ENCODE assay signal across 14 mouse cellular contexts in genomic region chr3:90583893-90584292, GRCm38 (mm10). TPM values are rescaled to one million over a fixed set of nuclear protein-coding genes. Genes with fewer than 3 reads are reported as not detected.
DNase-seq lines count a peak whose midpoint lies in the region; ATAC-seq and TF ChIP-seq lines count a peak whose summit lies in the region.
"Had no signal": no experiment of that assay in that cellular context is flagged by ENCODE, and none has a peak within 500 bp of the region (broad histone marks: within the 10 kb centered on the region; RNA-seq: fewer than 3 reads in every experiment).

No protein-coding gene starts in this region.

- no peaks in the 10 kb centered on the region for H3K79me2 ChIP-seq in CH12.LX (replicated peaks; ENCODE audit: control insufficient read depth, extremely low read depth, insufficient read depth, poor library complexity, severe bottlenecking)

- no peak for TF ChIP-seq RAD21 in CH12.LX (IDR thresholded peaks at IDR 0.05; ENCODE audit: low read depth, low read length)

- no peak overlapping the region for H3K4me3 ChIP-seq in heart, embryonic 12.5 days
- no peak overlapping the region for H3K4me3 ChIP-seq in CH12.LX (replicated peaks in 1 of 3; ENCODE audit: low read depth in 2 of 3, low read length in 2 of 3, poor library complexity in 1 of 3)
- H3K4me3 ChIP-seq in embryonic facial prominence, embryonic 15.5 days (replicated peaks): no peak overlapping the region
- H3K4me3 ChIP-seq in intestine, postnatal 0 days (ENCODE audit: low read depth, low read length): no peak overlapping the region
- H3K4me3 ChIP-seq: forebrain, embryonic 13.5 days; liver, embryonic 12.5 days had no signal

- peaks cover 26% of the 10 kb centered on the region for H3K4me1 ChIP-seq in heart, embryonic 12.5 days (replicated peaks)
- peaks cover 23 to 50% of the 10 kb centered on the region in 2 experiments for H3K4me1 ChIP-seq in CH12.LX (ENCODE audit: control insufficient read depth in 1 of 2, insufficient read depth in 2 of 2)
- H3K4me1 ChIP-seq in embryonic facial prominence, embryonic 15.5 days: peaks cover 42% of the 10 kb centered on the region
- H3K4me1 ChIP-seq in intestine, postnatal 0 days (replicated peaks; ENCODE audit: control insufficient read depth, insufficient read depth, low read length): peaks cover 7% of the 10 kb centered on the region
- H3K4me1 ChIP-seq: forebrain, embryonic 13.5 days; liver, embryonic 12.5 days had no signal

- TF ChIP-seq CTCF in CH12.LX (conservative IDR thresholded peaks at IDR 0.05 in 1 of 2, IDR thresholded peaks at IDR 0.05 in 1 of 2; ENCODE audit: low read depth in 2 of 2, low read length in 2 of 2): no peak
- no peak for TF ChIP-seq CTCF in intestine, postnatal 0 days (IDR thresholded peaks at IDR 0.05; ENCODE audit: low read depth)

- peak; percentile 66 for DNase-seq in heart, adult 8-10 months (ENCODE audit: low spot score)
- DNase-seq in CH12.LX (ENCODE audit: extremely low read depth): peak; percentile 34
- DNase-seq in spleen, postnatal 4 days (ENCODE audit: low spot score in 2 of 2): no peak
- no peak for DNase-seq in adipocyte (ENCODE audit: low spot score)

- TF ChIP-seq EP300 in CH12.LX (IDR thresholded peaks at IDR 0.05; ENCODE audit: low read length): no peak

- ATAC-seq in heart, embryonic 12.5 days (ENCODE audit: insufficient number of reproducible peaks, low FRiP score): no peak
- no peak for ATAC-seq in embryonic facial prominence, embryonic 15.5 days (ENCODE audit: insufficient number of reproducible peaks, low FRiP score, low TSS enrichment, low read depth)
- ATAC-seq in intestine, postnatal 0 days: 0 out of 2 replicates have a peak, but pooled peaks have one; percentile 18
- ATAC-seq: forebrain, embryonic 13.5 days; liver, embryonic 12.5 days had no signal

- H3K4me2 ChIP-seq in heart, embryonic 12.5 days: no peak overlapping the region
- no peak overlapping the region for H3K4me2 ChIP-seq in CH12.LX (ENCODE audit: insufficient read depth, low read depth, poor library complexity, severe bottlenecking)
- H3K4me2 ChIP-seq in embryonic facial prominence, embryonic 15.5 days (replicated peaks): no peak overlapping the region
- no peak overlapping the region for H3K4me2 ChIP-seq in intestine, postnatal 0 days (replicated peaks; ENCODE audit: low read depth)
- H3K4me2 ChIP-seq: forebrain, embryonic 13.5 days; liver, embryonic 12.5 days had no signal

- no peaks in the 10 kb centered on the region for H3K27me3 ChIP-seq in heart, embryonic 12.5 days (replicated peaks)
- H3K27me3 ChIP-seq in CH12.LX (replicated peaks): no peaks in the 10 kb centered on the region
- no peaks in the 10 kb centered on the region for H3K27me3 ChIP-seq in embryonic facial prominence, embryonic 15.5 days
- H3K27me3 ChIP-seq in intestine, postnatal 0 days (replicated peaks; ENCODE audit: control insufficient read depth, insufficient read depth, low read length): no peaks in the 10 kb centered on the region
- H3K27me3 ChIP-seq: forebrain, embryonic 13.5 days; liver, embryonic 12.5 days had no signal

- dilution Hi-C loops in CH12.LX (cut with MboI; ENCODE audit: extremely low pct_ligation_motif_present, extremely low pct_unique_long_range_greater_than_20kb, low sequenced_read_pairs): no loop called here

- no peak overlapping the region for H3K9ac ChIP-seq in heart, embryonic 12.5 days
- no peak overlapping the region for H3K9ac ChIP-seq in CH12.LX (ENCODE audit: insufficient read depth, low read depth)
- H3K9ac ChIP-seq in embryonic facial prominence, embryonic 15.5 days: no peak overlapping the region
- H3K9ac ChIP-seq in intestine, postnatal 0 days (ENCODE audit: low read depth, low read length): no peak overlapping the region
- H3K9ac ChIP-seq: forebrain, embryonic 13.5 days; liver, embryonic 12.5 days had no signal

- TF ChIP-seq POLR2A in CH12.LX (IDR thresholded peaks at IDR 0.05; ENCODE audit: low read depth, low read length): no peak

- in situ Hi-C loops in CH12.LX (cut with MboI; ENCODE audit: low pct_ligation_motif_present, low pct_unique_long_range_greater_than_20kb, low sequenced_read_pairs): no loop called here

- no peak overlapping the region for H3K27ac ChIP-seq in heart, embryonic 12.5 days (ENCODE audit: poor library complexity, severe bottlenecking)
- H3K27ac ChIP-seq in CH12.LX (ENCODE audit: insufficient read depth, low read depth): no peak overlapping the region
- peak overlapping the region; percentile 39; the same call in 1 of the 2 replicates for H3K27ac ChIP-seq in embryonic facial prominence, embryonic 15.5 days (replicated peaks)
- no peak overlapping the region; the same call in 1 of the 2 replicates for H3K27ac ChIP-seq in intestine, postnatal 0 days (ENCODE audit: low read depth, low read length)
- H3K27ac ChIP-seq: forebrain, embryonic 13.5 days; liver, embryonic 12.5 days had no signal

- H3K9me3 ChIP-seq in heart, embryonic 12.5 days (replicated peaks): no peaks in the 10 kb centered on the region
- no peaks in the 10 kb centered on the region for H3K9me3 ChIP-seq in CH12.LX (replicated peaks; ENCODE audit: low read length)
- H3K9me3 ChIP-seq in embryonic facial prominence, embryonic 15.5 days (replicated peaks): no peaks in the 10 kb centered on the region
- no peaks in the 10 kb centered on the region for H3K9me3 ChIP-seq in intestine, postnatal 0 days (ENCODE audit: control insufficient read depth)
- H3K9me3 ChIP-seq: forebrain, embryonic 13.5 days; liver, embryonic 12.5 days had no signal

- H3K36me3 ChIP-seq in heart, embryonic 12.5 days: no peaks in the 10 kb centered on the region
- H3K36me3 ChIP-seq in CH12.LX (replicated peaks in 1 of 2; ENCODE audit: control insufficient read depth in 1 of 2, insufficient read depth in 1 of 2, low read length in 1 of 2): no peaks in the 10 kb centered on the region
- H3K36me3 ChIP-seq in embryonic facial prominence, embryonic 15.5 days: no peaks in the 10 kb centered on the region
- H3K36me3 ChIP-seq in intestine, postnatal 0 days (ENCODE audit: control insufficient read depth, insufficient read depth): no peaks in the 10 kb centered on the region
- H3K36me3 ChIP-seq: liver, embryonic 12.5 days had no signal

- 32% methylated on average over 3 of the region's 3 CpGs for WGBS in heart, embryonic 12.5 days
- WGBS in embryonic facial prominence, embryonic 15.5 days: 45% methylated on average over 3 of the region's 3 CpGs
- 31% methylated on average over 3 of the region's 3 CpGs for WGBS in intestine, postnatal 0 days

TF ChIP-seq in CH12.LX, 34 proteins besides CTCF, POLR2A, EP300 and RAD21 (continues in another document):
- TF ChIP-seq MYC (IDR thresholded peaks at IDR 0.05; ENCODE audit: low read depth, low read length) (no peak), KAT2A (IDR thresholded peaks at IDR 0.05; ENCODE audit: insufficient replicate concordance, low read length) (no peak), SIN3A (IDR thresholded peaks at IDR 0.05; ENCODE audit: low read length) (no peak), NRF1 (IDR thresholded peaks at IDR 0.05; ENCODE audit: low read depth, low read length) (no peak), TBP (conservative IDR thresholded peaks at IDR 0.05; ENCODE audit: low read depth, low read length) (no peak), ZKSCAN1 (IDR thresholded peaks at IDR 0.05; ENCODE audit: borderline replicate concordance, low read depth, low read length) (no peak)

RNA-seq across cellular contexts. Expression of gene S100a2, which starts 6.2 kb away (rescaled TPM):
- total RNA-seq in heart, adult 8-10 months (2022): not detected
- polyA plus RNA-seq in heart, embryonic 12.5 days (2016; fragmentation: Nextera tagmentation; extraction: Ambion mirVana): not detected in 2 replicates
- total RNA-seq in CH12.LX (2012; rRNA removed): not detected in 2 replicates
- total RNA-seq in CH12.LX (2014; rRNA removed): not detected in 2 replicates
- not detected in 2 replicates for polyA plus RNA-seq in CH12.LX (2012; ENCODE audit: insufficient read length, low read depth)
- not detected in 2 replicates for polyA plus RNA-seq in embryonic facial prominence, embryonic 15.5 days (2015; fragmentation: Nextera tagmentation; extraction: Ambion mirVana)
- polyA plus RNA-seq in intestine, postnatal 0 days (2015; fragmentation: Nextera tagmentation; extraction: Ambion mirVana): not detected in 2 replicates
- total RNA-seq: ES-E14; layer of hippocampus, postnatal 10 days had no signal
- polyA plus RNA-seq: forebrain, embryonic 13.5 days; heart, embryonic 14.5 days; liver, embryonic 12.5 days; neural tube, embryonic 11.5 days; testis, adult 2 months had no signal

RNA-seq across cellular contexts. Expression of gene Gm42674, which starts 17.8 kb away (rescaled TPM):
- total RNA-seq in heart, adult 8-10 months (2022): not detected
- not detected in 2 replicates for polyA plus RNA-seq in heart, embryonic 12.5 days (2016; fragmentation: Nextera tagmentation; extraction: Ambion mirVana)
- total RNA-seq in CH12.LX (2012; rRNA removed) (not detected in 2 replicates), CH12.LX (2014; rRNA removed) (not detected in 2 replicates)
- polyA plus RNA-seq in CH12.LX (2012; ENCODE audit: insufficient read length, low read depth): not detected in 2 replicates
- not detected in 2 replicates for polyA plus RNA-seq in embryonic facial prominence, embryonic 15.5 days (2015; fragmentation: Nextera tagmentation; extraction: Ambion mirVana)
- polyA plus RNA-seq in intestine, postnatal 0 days (2015; fragmentation: Nextera tagmentation; extraction: Ambion mirVana): not detected in 2 replicates
- total RNA-seq: ES-E14; layer of hippocampus, postnatal 10 days had no signal
- polyA plus RNA-seq: forebrain, embryonic 13.5 days; heart, embryonic 14.5 days; liver, embryonic 12.5 days; neural tube, embryonic 11.5 days; testis, adult 2 months had no signal

RNA-seq across cellular contexts. Expression of gene S100a4, which starts 19.7 kb away (rescaled TPM):
- 10 to 100 TPM in 2 of 4 experiments, 1 to 10 TPM in 2; 5.9 to 16.2 (median 9.5) TPM for total RNA-seq in heart, adult 8-10 months (2022)
- polyA plus RNA-seq in heart, embryonic 12.5 days (2016; fragmentation: Nextera tagmentation; extraction: Ambion mirVana): 1.9 and 2.1 TPM in 2 replicates
- total RNA-seq in CH12.LX (2012; rRNA removed) (0.76 TPM in 1 of 2 replicates, not detected in the other), CH12.LX (2014; rRNA removed) (1.1 and 1.2 TPM in 2 replicates)
- 0.86 TPM in 1 of 2 replicates, not detected in the other for polyA plus RNA-seq in CH12.LX (2012; ENCODE audit: insufficient read length, low read depth)
- polyA plus RNA-seq in embryonic facial prominence, embryonic 15.5 days (2015; fragmentation: Nextera tagmentation; extraction: Ambion mirVana): 24.9 and 31.5 TPM in 2 replicates
- polyA plus RNA-seq in intestine, postnatal 0 days (2015; fragmentation: Nextera tagmentation; extraction: Ambion mirVana): 8.6 and 8.7 TPM in 2 replicates
- polyA plus RNA-seq: neural tube, embryonic 11.5 days had no signal

RNA-seq across cellular contexts. Expression of gene S100a3, which starts 23.5 kb away (rescaled TPM):
- total RNA-seq in heart, adult 8-10 months (2022): not detected
- polyA plus RNA-seq in heart, embryonic 12.5 days (2016; fragmentation: Nextera tagmentation; extraction: Ambion mirVana): 0.30 and 0.55 TPM in 2 replicates
- total RNA-seq in CH12.LX (2012; rRNA removed): not detected in 2 replicates
- not detected in 2 replicates for total RNA-seq in CH12.LX (2014; rRNA removed)
- not detected in 2 replicates for polyA plus RNA-seq in CH12.LX (2012; ENCODE audit: insufficient read length, low read depth)
- polyA plus RNA-seq in embryonic facial prominence, embryonic 15.5 days (2015; fragmentation: Nextera tagmentation; extraction: Ambion mirVana): 35.0 and 74.2 TPM in 2 replicates
- polyA plus RNA-seq in intestine, postnatal 0 days (2015; fragmentation: Nextera tagmentation; extraction: Ambion mirVana): 0.18 and 0.37 TPM in 2 replicates
- polyA plus RNA-seq: forebrain, embryonic 13.5 days; neural tube, embryonic 11.5 days; testis, adult 2 months had no signal

RNA-seq across cellular contexts. Expression of gene S100a5, which starts 24.4 kb away (rescaled TPM):
- total RNA-seq in heart, adult 8-10 months (2022): not detected
- polyA plus RNA-seq in heart, embryonic 12.5 days (2016; fragmentation: Nextera tagmentation; extraction: Ambion mirVana): not detected in 2 replicates
- not detected in 2 replicates for total RNA-seq in CH12.LX (2012; rRNA removed)
- total RNA-seq in CH12.LX (2014; rRNA removed): not detected in 2 replicates
- not detected in 2 replicates for polyA plus RNA-seq in CH12.LX (2012; ENCODE audit: insufficient read length, low read depth)
- 2.8 and 3.1 TPM in 2 replicates for polyA plus RNA-seq in embryonic facial prominence, embryonic 15.5 days (2015; fragmentation: Nextera tagmentation; extraction: Ambion mirVana)
- polyA plus RNA-seq in intestine, postnatal 0 days (2015; fragmentation: Nextera tagmentation; extraction: Ambion mirVana): 4.1 and 5.6 TPM in 2 replicates
- total RNA-seq: ES-E14; layer of hippocampus, postnatal 10 days had no signal
- polyA plus RNA-seq: forebrain, embryonic 13.5 days; heart, embryonic 14.5 days; liver, embryonic 12.5 days; neural tube, embryonic 11.5 days; testis, adult 2 months had no signal

Comparison
In these comparisons a context has a peak if more than half of its experiments do, and no peak if none do; other contexts are left out.
1. DNase-seq: peak in heart, adult 8-10 months (single experiment) and CH12.LX (single experiment); none in spleen, postnatal 4 days (0 of 2) and adipocyte (single experiment).